Mouse (Mus musculus) ES-Bruce4 (cell line): ENCODE measurements around the gene Nsd2. TPM values are rescaled to one million over a fixed set of nuclear protein-coding genes. Genes with fewer than 3 reads are reported as not detected.

ENCODE experiments used
- H3K27ac ChIP-seq: 2 replicates; pipeline ENCODE4 v1.5.1; 2012; ENCODE audit warnings: low read length, inconsistent platforms; ENCODE audit not compliant: insufficient read depth
- H3K27me3 ChIP-seq: 2 replicates; pipeline ENCODE4 v1.6.1; 2012; ENCODE audit warnings: mild to moderate bottlenecking, low read length, inconsistent platforms; ENCODE audit not compliant: control insufficient read depth, poor library complexity, insufficient read depth, severe bottlenecking
- H3K36me3 ChIP-seq: 2 replicates; pipeline ENCODE4 v1.6.1; 2012; ENCODE audit warnings: inconsistent platforms, mild to moderate bottlenecking, low read length, moderate library complexity; ENCODE audit not compliant: control insufficient read depth, poor library complexity, insufficient read depth, severe bottlenecking
- H3K4me1 ChIP-seq: one replicate; pipeline ENCODE4 v1.8.1; 2011; ENCODE audit warnings: low read length; ENCODE audit not compliant: control insufficient read depth, insufficient read depth
- H3K4me3 ChIP-seq: 2 replicates; pipeline ENCODE4 v1.5.1; 2011; ENCODE audit warnings: low read depth, mild to moderate bottlenecking, low read length
- H3K9ac ChIP-seq: 2 replicates; pipeline ENCODE4 v1.6.1; 2012; ENCODE audit warnings: low read depth, mild to moderate bottlenecking, inconsistent platforms; ENCODE audit not compliant: poor library complexity, severe bottlenecking
- H3K9me3 ChIP-seq: replicated peaks from 2 replicates; pipeline ENCODE4 v1.6.1; 2012; ENCODE audit warnings: mild to moderate bottlenecking, low read length, inconsistent platforms; ENCODE audit not compliant: control insufficient read depth, poor library complexity, insufficient read depth, severe bottlenecking
- CTCF ChIP-seq: IDR thresholded peaks from one replicate; pipeline ENCODE4 v1.8.1; 2011; ENCODE audit warnings: low read depth, low read length
- EP300 ChIP-seq: IDR thresholded peaks from 2 replicates; pipeline ENCODE4 v1.6.1; 2011; ENCODE audit warnings: low read depth, low read length; ENCODE audit not compliant: insufficient read depth
- POLR2A ChIP-seq: IDR thresholded peaks from one replicate; pipeline ENCODE4 v1.8.1; 2011; ENCODE audit warnings: low read length; ENCODE audit not compliant: insufficient read depth
- polyA plus RNA-seq: library from polyadenylated mRNA; stranded (reverse); fragments of >200 nt; gene quantifications from 2 replicates; pipeline ENCODE4 v1.2.4, GENCODE M21; 2011; ENCODE audit warnings: low read depth; ENCODE audit not compliant: missing spikeins, insufficient read depth, insufficient read length

The Nsd2 gene
- polyA plus RNA-seq, 1 experiment = 109 TPM

DNA sequence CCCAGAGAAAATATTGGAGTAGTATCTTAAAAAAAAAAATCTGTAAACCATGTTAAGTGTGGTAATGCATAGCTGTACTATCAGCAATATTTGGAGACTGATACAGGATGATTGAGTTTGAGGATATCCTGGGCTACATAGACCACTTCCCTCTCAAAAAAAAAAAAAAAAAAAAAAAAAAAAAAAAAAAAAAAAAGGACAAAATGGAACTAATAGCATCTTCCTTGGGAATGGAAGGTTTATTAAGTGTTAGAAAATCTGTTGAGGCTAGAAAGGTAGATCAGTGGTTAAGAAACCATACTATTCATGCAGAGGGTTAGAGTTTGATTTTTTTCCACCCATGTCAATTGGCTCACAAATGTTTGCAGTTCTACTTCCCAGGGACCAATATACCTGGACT lies 37.2 kb downstream of the Nsd2 start:
- Histone ChIP-seq H3K36me3 (peaks cover 13% of the 10 kb centered on the region), H3K4me1 (no peaks in the 10 kb centered on the region), H3K9me3 (peaks cover 13% of the 10 kb centered on the region), H3K27ac (no peak overlapping the region), H3K27me3 (no peaks in the 10 kb centered on the region), H3K9ac (no peak overlapping the region), H3K4me3 (no peak overlapping the region)
- TF ChIP-seq POLR2A (no peak), EP300 (no peak), CTCF (no peak)

DNA sequence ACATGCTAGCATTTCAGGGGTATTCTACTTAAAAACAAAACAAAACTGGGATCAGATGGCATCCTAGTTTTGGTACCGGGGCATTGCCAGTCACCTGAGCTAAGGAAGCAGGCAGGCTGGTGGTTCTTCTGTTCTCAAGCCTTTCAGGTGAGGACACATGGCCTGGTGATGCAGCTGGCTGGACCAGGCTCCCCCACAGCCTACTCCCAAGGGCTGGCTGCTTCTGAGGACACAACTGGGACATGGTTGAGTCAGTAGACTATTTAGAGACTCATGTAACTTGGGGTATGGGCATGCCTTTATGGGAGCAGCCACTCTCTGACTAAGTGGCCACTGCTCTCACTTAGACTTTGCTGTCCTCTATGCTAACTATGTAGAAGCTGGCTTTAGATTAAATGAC lies 54.9 kb downstream of the Nsd2 start:
- Histone ChIP-seq H3K9ac (no peak overlapping the region), H3K27me3 (no peaks in the 10 kb centered on the region), H3K9me3 (no peaks in the 10 kb centered on the region), H3K4me1 (no peaks in the 10 kb centered on the region), H3K36me3 (no peaks in the 10 kb centered on the region), H3K27ac (no peak overlapping the region), H3K4me3 (no peak overlapping the region)
- TF ChIP-seq POLR2A = no peak
- no peak for TF ChIP-seq EP300
- no peak for TF ChIP-seq CTCF

DNA sequence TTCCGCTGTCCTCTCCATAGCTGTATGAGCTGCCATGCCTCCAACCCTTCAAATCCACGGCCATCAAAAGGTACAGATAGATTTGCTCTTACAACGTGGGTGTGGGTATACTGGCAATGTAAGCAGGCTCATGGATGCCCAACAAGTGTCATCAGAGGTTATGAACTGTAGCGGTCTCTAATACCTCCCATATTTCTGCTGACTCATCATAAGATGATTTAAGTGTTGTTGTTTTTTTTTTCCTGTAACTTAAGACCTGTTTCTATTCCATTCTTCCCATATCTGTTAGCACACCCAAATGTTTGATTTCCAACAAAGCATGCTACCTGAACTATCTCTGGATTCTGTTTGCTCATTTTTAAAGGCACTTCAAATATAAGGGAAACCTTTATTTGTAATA lies 60.6 kb downstream of the Nsd2 start:
- no peak overlapping the region for H3K9ac ChIP-seq
- no peaks in the 10 kb centered on the region for H3K4me1 ChIP-seq
- TF ChIP-seq POLR2A (no peak), CTCF (no peak), EP300 (no peak)
- H3K27ac ChIP-seq = no peak overlapping the region
- H3K9me3 ChIP-seq = no peaks in the 10 kb centered on the region
- peaks cover 2% of the 10 kb centered on the region for H3K36me3 ChIP-seq
- no peak overlapping the region for H3K4me3 ChIP-seq
- no peaks in the 10 kb centered on the region for H3K27me3 ChIP-seq

DNA sequence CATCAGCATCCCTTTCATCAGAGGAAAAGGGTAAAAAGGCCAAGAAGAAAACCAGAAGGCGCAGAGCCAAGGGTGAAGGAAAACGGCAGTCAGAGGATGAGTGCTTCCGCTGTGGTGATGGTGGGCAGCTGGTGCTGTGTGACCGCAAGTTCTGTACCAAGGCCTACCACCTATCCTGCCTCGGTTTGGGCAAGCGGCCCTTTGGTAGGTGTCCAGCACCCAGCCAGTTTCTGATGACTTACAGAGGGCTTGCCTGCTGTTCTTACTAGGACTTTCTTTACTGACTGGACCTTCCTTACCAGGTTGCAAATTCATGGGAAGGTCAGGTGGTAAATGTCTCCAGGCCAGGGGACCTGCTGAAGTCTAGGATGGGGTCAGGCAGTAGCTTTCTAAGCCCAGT lies 72.9 kb downstream of the Nsd2 start:
- TF ChIP-seq POLR2A (no peak), EP300 (no peak), CTCF (no peak)

DNA sequence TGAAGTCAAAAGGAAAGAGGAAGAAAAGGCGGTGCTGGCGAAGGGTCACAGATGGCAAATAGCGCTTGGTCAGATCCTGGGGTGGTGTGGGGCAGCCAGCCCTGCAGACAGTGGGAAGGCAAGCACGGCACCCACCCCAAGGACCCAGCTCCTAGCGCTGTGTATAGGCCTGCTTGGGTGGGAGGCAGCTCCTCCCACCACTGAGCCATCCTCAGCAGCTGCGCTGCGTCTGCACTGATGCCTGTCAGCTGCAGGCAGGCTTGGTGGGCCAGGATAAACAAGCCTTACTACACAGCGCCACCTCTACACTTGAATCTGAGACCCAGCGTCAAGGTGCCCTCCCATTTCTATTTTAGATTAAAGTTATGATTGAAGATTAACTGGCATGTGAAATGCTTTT lies 74.6 kb downstream of the Nsd2 start:
- Histone ChIP-seq H3K9me3 (no peaks in the 10 kb centered on the region), H3K36me3 (peaks cover 38% of the 10 kb centered on the region), H3K4me3 (no peak overlapping the region), H3K4me1 (no peaks in the 10 kb centered on the region), H3K27me3 (no peaks in the 10 kb centered on the region), H3K27ac (no peak overlapping the region), H3K9ac (no peak overlapping the region)
- no peak for TF ChIP-seq CTCF
- no peak for TF ChIP-seq EP300
- TF ChIP-seq POLR2A = no peak

More for the DNA sequence above, 72.9 kb downstream of the Nsd2 start:
- H3K27me3 ChIP-seq = no peaks in the 10 kb centered on the region
- H3K4me3 ChIP-seq = no peak overlapping the region
- no peaks in the 10 kb centered on the region for H3K9me3 ChIP-seq
- no peak overlapping the region for H3K9ac ChIP-seq
- no peak overlapping the region for H3K27ac ChIP-seq
- H3K4me1 ChIP-seq = no peaks in the 10 kb centered on the region
- peaks cover 28% of the 10 kb centered on the region for H3K36me3 ChIP-seq

DNA sequence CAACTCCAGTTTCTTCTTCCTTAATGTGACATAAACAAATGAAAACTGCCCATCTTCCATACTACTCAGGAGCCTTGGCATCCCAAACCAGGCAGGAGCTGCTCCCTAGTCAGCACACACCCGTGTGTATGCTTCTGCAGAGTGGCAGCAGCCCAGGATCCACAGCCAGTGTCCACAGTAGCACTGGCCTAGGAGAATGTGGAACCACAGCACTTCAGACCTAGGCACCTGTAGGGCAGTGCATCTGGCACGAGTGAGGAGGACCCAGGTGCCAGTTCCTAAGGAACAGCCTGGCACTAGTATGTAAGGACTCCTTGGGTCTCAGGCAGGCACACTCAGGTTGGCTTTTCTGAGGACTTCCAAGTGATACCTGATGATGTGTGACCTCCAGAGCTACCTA lies 76.6 kb downstream of the Nsd2 start:
- Histone ChIP-seq H3K4me3 (no peak overlapping the region), H3K27ac (no peak overlapping the region), H3K27me3 (no peaks in the 10 kb centered on the region), H3K36me3 (peaks cover 57% of the 10 kb centered on the region), H3K9ac (no peak overlapping the region), H3K4me1 (no peaks in the 10 kb centered on the region), H3K9me3 (no peaks in the 10 kb centered on the region)
- no peak for TF ChIP-seq CTCF
- no peak for TF ChIP-seq POLR2A
- TF ChIP-seq EP300 = no peak
